Mouse (Mus musculus) spleen, postnatal 4 days (tissue): ENCODE data around the gene 4930579F01Rik.

ENCODE experiments used
- DNase-seq, 2 experiments: peaks; one replicate each; pipeline ENCODE4 v3.0.0; 2022; ENCODE audit warnings: low spot score in 2 of 2

Gene 4930579F01Rik

DNA sequence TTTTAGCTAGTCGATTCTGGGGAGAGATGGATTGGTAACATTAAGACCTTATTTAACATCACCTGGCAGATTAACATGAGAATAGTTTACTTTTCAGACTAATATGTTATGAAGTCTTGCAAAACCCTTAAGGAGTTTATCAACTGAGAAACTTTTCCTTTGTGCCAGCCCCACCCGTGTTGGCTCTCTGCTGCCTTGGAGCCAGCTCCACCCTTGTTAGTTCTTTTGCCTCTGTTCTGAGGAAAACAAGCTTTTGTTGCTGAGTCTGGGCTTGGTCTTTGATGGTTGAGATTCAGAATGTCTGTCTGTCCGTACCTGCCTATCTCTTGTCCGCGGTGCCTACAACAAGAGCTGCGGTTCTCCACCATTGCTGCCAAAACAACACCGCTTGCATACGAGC lies 22.5 kb upstream of the 4930579F01Rik start:
- no peak for DNase-seq

- DNase-seq = no peak
These were observed 21.9 kb upstream of the 4930579F01Rik start for GRCm38 (mm10) chr3:138215395-138215989.

GRCm38 (mm10) chr3:138212431-138212951 lies 18.9 kb upstream of the 4930579F01Rik start:
- no peak for DNase-seq

- DNase-seq = no peak
These were observed 16.9 kb upstream of the 4930579F01Rik start for GRCm38 (mm10) chr3:138210432-138211075.

- DNase-seq = no peak
These were observed 15.2 kb upstream of the 4930579F01Rik start for GRCm38 (mm10) chr3:138208821-138209220.

GRCm38 (mm10) chr3:138198722-138199068 lies 5.1 kb upstream of the 4930579F01Rik start:
- no peak for DNase-seq

DNA sequence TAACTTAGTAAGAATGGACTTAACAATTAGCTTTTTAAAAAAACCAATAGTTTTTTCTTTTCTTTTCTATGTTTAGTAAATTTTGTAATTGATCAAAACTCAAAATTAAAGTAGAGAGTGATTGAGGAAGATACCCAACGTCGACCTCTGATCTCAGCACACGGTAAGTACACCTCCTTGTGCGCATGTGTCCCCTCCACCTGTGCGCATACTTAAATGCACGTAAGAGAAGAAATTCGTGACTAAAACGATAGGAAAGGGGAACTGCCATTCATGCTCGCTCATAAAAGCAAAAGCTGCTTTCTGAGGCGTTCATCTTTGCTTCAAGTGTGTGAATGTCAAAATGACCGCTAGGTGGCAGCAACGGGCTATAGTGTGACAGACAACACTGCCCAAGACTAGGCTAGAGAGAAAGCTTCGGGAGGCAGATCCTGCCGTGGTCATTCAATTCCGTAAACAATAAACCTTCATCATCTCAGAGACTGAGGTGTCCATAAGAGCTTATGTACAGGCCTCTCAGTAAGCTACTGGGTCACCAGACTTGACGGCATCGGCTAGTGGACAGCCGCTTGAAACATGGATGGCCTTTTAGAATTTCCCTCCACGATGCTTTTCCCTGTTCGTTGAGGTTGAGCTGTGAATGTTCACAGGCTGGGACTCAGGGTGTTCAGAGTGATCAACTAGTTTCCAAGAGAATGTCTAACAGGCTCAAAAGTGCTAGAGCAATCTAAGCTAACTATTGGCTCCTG lies 4.5 kb upstream of the 4930579F01Rik start:
- DNase-seq = peak; percentile 70 to 91

GRCm38 (mm10) chr3:138197556-138197955 lies 3.9 kb upstream of the 4930579F01Rik start:
- DNase-seq = no peak

- no peak for DNase-seq
These were observed 3.5 kb upstream of the 4930579F01Rik start for GRCm38 (mm10) chr3:138197093-138197492.

GRCm38 (mm10) chr3:138192260-138192659 lies 1.4 kb downstream of the 4930579F01Rik start:
- no peak for DNase-seq

DNA sequence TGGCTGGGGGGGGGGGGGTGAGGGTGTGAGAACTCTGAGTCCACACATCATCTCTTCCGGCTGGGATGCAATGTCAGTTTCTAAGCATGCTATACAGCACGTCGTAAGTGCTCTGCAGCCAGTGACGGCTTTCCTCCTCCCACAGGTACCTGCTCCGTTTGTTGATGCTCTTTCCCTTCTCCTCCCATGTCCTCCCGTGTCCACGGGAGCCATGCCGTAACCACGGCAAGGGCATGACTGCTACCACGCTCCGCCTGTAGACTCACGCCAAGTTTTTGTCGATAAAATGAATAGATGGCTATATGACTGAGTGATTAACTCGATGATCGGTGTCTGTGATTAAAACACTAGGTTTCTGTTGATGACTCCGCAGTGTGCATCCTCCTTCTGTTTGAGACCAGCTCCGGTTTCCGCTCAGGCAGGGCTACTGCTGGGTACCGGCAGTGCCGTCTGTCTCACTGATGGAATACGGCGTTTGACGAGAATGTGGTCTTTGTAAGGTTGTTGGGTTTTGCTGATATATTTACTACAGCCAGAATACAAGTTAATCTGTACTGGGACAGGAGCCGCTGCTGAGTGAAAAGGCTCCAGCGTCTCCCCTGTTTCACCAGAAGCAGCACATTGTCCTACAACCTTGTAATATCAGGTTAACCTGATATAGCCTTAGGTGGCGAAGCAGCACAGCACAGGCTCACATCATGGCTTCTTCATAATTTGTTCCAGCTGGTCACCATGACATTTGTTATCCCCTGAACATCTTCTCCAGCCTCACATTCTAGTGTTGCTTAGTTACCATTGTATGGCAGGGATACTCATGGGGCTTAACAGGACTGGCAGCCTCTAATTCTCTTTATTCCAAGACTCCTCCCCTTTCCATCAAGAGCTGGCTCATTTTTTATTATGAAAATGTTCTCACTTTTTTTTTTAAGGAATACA lies 7.4 kb downstream of the 4930579F01Rik start:
- no peak for DNase-seq

DNA sequence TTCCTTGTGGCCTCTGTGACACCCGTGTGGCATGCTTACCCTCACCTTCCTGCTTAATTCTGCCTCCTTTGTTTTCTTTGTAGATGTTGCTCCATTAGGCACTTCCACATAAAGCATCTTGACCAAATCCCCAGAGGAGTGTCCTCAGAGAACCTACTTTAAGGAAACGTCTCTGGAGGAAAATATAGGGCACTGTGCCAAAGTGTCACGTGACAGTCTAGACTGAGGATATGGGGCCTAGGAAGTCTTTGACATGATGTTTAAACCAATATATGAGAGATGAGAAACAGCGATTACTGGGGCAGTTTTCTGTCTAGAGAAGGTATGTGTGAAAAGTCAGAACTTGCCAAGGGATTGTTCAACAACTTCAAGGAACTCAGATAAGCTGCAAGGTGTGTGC lies 8.3 kb downstream of the 4930579F01Rik start:
- DNase-seq = no peak

GRCm38 (mm10) chr3:138183371-138183770 lies 10.3 kb downstream of the 4930579F01Rik start:
- DNase-seq = no peak

DNA sequence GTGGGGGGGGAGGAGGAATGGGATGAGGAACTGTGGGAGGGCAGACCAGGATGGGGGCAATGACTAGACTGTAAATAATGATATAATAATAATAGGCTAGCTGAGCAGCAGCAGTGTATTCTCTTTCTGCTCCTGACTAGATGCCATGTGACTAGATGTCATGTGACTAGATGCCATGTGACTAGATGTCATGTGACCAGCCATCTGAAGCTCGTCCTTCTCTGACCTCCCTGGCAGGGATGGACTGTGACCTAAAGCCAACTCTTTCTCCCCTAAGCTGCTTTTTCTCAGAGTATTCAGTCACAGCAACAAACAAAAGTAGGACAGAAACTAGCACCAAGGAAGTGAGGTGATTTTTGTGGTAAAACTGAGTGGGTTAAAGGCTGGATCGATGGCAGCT lies 11.6 kb downstream of the 4930579F01Rik start:
- no peak for DNase-seq

- no peak for DNase-seq
These were observed 18.1 kb downstream of the 4930579F01Rik start for GRCm38 (mm10) chr3:138175551-138175950.

GRCm38 (mm10) chr3:138173291-138173690 lies 20.3 kb downstream of the 4930579F01Rik start:
- no peak for DNase-seq

DNA sequence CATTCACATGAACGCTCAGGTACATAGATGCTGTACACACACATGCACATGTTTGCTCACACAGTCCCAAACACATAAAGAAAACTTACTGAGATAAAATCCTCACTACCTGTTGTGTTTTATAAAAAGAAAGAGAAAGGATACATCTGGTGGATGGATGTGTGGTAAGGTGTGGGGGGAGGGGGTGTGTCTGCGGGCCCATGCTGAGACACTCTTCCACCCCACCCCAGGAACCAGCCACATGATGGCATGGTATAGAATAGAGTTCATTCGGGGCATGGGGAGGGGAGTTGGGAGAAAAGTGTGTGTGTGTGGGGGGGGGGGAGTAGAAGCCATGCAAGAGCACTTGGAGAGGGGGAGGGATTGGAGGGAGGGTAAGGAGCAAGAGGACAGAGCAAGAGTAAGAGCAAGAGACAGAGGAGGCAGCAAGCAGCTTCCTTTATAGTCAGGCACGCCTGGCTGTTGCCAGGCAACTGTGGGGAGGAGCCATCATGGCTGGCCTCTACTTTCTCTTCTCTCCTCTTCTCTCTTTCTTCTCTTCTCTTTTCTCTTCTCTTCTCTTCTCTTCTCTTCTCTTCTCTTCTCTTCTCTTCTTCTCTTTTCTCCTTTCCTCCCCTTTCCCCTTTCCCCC lies 31.0 kb downstream of the 4930579F01Rik start:
- no peak for DNase-seq

DNA sequence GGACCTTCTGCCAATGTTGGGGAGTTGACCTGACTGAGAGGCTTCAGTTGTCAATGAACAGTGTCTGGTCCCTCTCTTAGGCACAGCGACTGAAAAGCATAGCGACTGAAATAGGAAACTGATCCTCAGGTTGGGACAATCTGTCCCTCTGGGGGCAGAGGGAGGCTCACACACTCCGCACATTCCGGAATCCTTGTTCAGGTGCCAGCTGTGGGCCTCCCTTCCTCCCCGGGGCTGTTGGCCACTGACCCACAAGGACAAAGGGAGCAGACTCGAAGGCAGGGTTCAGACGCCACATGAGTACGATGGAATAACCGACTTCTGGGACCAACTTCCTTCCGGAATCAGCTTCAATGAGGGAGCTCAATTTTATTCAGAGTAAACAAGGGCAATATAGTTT lies 32.0 kb downstream of the 4930579F01Rik start:
- DNase-seq = no peak

GRCm38 (mm10) chr3:138156651-138157050 lies 37.0 kb downstream of the 4930579F01Rik start:
- DNase-seq = no peak

DNA sequence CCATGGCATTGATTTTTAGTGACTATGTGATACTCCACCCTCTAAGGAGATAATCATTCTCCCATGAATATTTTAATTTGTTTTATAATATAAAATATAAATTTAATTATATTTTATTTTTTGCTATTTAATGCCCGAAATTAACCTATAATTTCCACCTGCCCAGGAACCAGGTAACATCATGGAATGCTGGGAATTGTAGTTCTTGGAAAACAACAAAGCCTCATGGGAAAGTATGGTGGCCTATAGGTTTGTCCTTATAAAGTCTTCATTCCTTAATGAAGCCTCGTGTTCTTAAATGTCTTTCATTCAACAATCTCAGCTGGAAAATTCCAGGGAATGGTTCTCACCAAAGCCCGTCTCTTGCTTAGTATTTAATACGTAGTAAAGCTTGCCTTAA lies 38.6 kb downstream of the 4930579F01Rik start:
- no peak for DNase-seq

DNA sequence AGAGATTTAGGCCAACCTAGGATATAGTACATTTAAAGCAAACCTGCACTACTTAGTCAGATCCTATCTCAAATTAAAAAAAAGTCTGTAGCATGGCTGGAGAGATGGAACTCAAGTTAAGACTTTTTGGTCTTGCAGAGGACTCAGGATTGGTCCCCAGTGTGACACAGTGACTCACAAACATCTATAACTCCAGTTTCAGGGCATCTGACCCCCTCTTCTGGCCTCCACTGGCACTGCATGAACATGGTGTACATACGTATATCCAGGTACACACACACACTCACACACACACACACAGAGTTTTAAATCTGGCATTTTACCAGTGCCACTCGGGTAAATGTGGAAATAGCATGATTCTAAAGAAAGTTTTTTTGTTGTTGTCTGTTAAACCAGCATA lies 44.8 kb downstream of the 4930579F01Rik start:
- no peak for DNase-seq
